Mouse (Mus musculus) ES-Bruce4 (cell line): ENCODE data around the gene Tbcel.

ENCODE experiments used
- CTCF ChIP-seq: IDR thresholded peaks from one replicate; pipeline ENCODE4 v1.8.1; 2011; ENCODE audit warnings: low read depth, low read length
- EP300 ChIP-seq: IDR thresholded peaks from 2 replicates; pipeline ENCODE4 v1.6.1; 2011; ENCODE audit warnings: low read depth, low read length; ENCODE audit not compliant: insufficient read depth
- POLR2A ChIP-seq: IDR thresholded peaks from one replicate; pipeline ENCODE4 v1.8.1; 2011; ENCODE audit warnings: low read length; ENCODE audit not compliant: insufficient read depth

DNA sequence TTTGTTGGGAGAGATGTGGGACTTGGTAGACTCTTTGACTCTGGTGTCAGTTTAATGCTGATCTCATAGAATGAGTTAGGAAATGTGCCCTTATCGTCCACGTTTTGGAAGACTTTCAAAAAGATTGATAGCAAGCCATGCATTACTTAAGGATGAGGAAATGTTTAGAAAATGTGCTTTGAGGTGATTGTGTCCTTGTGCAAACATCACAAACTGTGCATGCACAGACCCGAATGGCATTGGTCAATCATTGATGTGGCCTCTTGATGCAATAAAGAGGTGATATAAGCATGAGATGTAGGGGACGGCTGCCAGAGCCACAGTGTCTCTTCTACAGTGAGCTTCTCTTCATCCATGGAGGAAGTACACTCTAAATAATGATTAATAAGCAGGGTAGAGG is 20.7 kb downstream of the Tbcel start:
- no peak for TF ChIP-seq CTCF
- TF ChIP-seq POLR2A: no peak
- no peak for TF ChIP-seq EP300
